Mouse (Mus musculus) thymus, postnatal 36 days (tissue): Measurements from ENCODE around the gene Vac14.
"Not testable (repeated sequence)": the region's sequence is repeated elsewhere in the genome, so short reads cannot be mapped to it uniquely, and the experiment has no call there.

Source experiments
- DNase-seq, 2 experiments: peaks; one replicate each; pipeline ENCODE4 v3.0.0; 2022; ENCODE audit warnings: mixed read lengths in 2 of 2

Gene Vac14

GRCm38 (mm10) chr8:110650838-110651237 is 32.5 kb downstream of the Vac14 start:
- no peak for DNase-seq

- DNase-seq, result no peak
Observed at GRCm38 (mm10) chr8:110651847-110652246, 33.5 kb downstream of the Vac14 start.

GRCm38 (mm10) chr8:110654075-110655060 is 36.0 kb downstream of the Vac14 start:
- no peak for DNase-seq

DNA sequence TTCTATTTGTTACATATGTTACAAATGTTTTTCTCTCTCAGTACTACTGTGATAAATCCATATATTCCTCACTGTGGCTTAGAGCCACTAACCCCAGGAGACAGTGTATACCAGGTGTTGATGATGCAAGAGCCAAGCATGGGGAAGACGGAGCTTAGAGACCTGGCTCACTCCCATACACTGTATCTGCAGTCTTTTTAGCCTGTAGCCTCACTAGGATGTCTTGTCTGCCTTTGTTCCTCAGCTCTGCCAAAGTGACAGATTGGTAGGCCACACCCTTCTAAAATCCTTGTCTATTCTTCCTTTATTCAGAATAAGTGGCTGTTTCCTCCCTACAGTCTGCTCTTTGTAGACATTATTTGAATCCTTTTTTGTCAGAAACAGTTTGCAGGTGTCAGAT is 37.4 kb downstream of the Vac14 start:
- no peak for DNase-seq

DNA sequence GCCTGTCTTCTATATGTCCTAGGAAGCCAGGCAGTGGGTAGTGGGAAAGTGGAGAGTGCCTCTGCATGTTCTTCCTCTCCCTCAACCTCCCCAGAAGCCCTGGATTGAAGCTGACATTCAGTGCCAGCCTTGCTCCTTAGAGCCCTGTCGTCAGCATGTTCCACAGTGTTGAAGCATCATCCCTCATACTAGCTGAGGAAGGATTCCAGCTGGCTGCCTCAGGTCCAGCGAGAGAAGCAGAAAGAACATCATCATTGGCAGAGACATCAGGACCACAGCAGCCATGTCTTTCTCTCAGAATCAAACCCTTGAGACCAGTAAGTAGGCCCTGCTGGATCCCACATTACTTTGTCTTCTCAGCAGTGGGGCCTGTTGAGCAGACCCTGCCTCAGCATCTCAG is 39.3 kb downstream of the Vac14 start:
- DNase-seq, result no peak

- no peak for DNase-seq
Observed at GRCm38 (mm10) chr8:110660121-110660520, 41.7 kb downstream of the Vac14 start.

DNA sequence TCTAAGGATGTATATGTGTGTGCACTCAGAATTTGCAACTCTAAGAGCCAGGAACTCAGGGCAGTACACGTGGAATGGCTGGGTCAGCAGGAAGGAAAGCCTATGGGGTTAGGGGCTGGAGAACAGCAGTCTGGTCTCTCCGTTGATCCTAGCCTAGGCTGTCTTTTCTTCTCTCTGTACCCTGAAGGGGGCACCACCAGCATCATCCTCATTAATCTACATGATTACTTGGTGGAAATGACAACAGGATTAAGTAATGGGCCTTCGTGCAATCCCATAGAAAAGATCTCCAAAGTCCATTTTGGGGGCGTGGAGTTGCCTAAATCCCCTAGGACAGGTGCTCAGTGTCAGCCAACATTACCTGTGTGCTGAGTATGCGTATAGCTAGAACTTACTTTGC is 44.2 kb downstream of the Vac14 start:
- DNase-seq, result no peak

DNA sequence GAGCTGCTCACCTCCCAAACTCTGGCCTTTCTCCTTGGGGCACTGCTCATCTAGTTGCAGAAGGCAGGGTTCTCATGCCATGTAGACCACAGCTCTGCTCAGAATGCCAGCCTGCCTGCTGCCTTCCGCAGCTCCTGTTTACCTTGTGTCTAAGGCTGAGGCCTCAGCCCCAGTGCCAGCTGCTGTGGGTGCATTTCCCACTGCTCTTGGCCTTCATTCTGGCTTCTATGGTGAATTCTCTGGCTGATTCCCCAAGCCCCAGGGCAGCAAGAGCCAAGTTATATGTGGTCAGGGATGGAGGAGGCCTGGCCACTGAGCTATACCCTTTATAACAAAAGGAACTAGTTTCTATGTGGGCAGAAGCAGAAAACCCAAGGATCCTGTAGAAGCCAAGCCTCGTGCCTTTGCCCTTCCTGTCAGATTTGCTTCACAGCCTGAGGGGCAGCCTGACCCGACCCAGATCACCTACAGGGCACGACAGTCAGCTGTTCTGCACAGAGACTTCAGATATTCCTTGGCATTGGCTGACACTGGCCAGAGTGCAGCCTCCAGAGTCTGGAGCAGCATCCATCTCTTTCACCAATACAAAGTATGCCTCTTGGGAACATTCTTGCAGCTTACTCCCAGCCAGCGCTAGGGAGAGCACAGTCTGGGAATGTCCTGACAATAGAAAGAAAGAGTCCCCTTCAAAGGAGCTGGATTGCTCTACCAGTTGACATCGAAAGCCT is 44.8 kb downstream of the Vac14 start:
- DNase-seq, result no peak

GRCm38 (mm10) chr8:110664202-110664896 is 46.0 kb downstream of the Vac14 start:
- no peak for DNase-seq

GRCm38 (mm10) chr8:110665000-110665399 is 46.6 kb downstream of the Vac14 start:
- no peak for DNase-seq

- not testable (repeated sequence) for DNase-seq
Observed at GRCm38 (mm10) chr8:110667590-110668177, 49.3 kb downstream of the Vac14 start.

DNA sequence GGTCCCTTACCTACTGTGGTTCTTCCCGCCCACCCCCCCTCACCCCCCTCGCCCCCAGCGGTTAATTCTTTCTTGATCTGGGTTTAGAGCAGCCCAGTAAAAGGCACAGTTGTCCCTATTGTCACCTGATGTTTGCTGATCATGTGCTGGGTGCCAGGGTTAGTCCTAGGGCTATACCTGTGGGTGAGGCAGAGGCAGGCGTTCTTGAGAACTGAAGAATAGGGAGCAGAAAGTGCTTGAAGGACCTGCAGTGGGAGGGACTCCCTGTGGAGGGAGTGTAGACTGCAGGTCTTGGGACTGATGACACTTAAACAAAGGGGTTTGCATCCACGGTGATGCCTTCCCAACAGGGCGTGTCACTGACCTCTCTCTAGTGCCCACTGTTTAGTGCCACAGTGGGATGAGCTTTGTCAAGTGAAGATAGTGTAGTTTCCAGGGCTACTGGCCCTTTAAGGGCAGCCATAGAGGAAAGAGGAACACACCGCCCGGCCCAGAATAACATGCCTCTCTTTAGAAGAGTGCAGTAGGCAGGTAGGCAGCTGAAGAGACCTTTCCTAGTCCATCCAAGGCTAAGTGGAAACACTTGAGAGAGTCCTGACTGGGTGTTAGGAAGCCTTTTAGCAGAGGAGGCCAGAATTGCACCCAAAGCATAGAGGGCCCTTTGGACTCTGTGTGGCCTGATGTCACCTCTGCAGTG is 51.7 kb downstream of the Vac14 start:
- DNase-seq, result no peak

DNA sequence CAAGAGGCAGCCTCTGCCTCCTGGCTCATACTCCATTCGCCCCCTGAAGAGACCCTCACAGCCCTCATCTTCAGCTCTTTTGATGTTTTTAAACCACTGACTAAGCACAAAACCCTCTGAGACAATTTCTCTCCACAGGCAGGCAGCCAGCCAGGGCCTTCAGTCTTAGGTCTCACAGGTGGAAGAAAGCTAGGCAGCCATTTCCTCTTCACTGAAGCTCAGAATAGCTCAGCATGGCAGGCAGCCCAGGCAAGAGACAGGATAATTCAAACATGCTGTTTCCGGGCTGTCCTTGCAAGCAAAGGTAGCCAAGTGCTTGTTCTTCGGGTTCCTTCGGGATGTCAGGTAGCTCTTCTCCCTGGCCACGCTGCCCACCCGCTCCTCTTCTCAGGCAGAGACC is 52.9 kb downstream of the Vac14 start:
- no peak for DNase-seq

- DNase-seq, result no peak
Observed at GRCm38 (mm10) chr8:110672133-110672532, 53.7 kb downstream of the Vac14 start.

- no peak for DNase-seq
Observed at GRCm38 (mm10) chr8:110673168-110673567, 54.8 kb downstream of the Vac14 start.

DNA sequence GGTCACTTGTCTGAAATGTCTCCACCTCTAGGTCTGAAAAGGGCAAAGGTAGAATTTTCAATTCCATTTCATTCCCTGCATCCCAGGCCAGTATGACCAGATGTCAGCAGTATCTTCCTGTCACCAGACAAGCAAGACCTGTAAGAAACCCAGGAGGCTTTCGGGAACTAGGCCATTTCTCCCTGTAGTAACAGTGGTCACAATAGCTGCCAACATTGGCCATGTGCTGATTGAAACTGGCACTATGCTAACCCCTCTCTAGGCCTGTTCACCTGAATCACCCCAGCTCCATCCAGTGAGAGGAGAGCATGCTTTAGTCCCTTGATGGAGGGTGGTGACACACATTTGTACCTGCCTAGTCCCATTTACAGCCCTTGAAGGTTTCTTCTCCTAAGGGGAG is 56.2 kb downstream of the Vac14 start:
- DNase-seq, result no peak

GRCm38 (mm10) chr8:110676702-110677101 is 58.3 kb downstream of the Vac14 start:
- no peak for DNase-seq

DNA sequence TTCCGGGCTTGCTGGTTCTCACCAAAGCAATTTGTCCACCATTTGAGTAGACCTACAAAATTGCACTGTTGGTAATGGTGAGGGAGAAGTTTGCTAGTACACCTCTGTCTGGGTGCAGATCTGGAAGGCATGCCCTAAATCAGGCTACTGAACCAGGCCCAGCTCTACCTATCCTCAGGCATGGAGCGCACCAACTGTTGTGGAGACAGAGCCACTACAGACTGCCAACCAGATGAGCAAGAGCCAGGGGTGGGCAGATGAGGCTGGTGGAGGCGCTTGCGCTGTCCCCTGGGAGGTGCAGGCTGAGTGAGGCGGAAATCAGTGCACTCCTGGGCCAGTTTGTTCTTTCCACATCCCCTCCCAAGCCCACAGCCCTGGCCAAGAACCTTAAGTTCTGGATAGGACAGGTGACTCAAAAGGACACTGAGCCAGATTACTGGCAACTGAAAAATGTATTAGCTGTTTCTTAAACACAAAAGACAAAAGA is 58.8 kb downstream of the Vac14 start:
- no peak for DNase-seq

- DNase-seq, result no peak
Observed at GRCm38 (mm10) chr8:110678989-110679388, 60.6 kb downstream of the Vac14 start.

DNA sequence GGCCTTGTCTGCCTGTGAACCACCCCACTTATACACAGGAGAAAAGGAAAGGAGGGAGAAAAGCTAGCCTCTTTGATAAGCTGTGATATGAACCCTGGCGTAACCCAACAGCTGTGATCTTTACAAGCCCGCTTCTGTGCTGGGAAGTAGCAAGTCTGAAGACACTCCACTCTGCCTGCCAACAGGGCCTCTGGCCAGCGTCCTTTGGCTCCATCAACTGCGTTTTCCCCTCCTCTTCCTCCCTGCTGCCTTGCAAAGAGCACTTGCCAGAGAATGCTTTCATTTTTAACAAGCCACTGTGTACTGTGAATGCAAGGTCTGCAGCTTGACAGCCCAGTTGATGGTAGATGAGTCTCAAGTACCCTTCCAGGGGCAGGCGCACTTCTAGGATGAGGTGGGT is 69.3 kb downstream of the Vac14 start:
- no peak for DNase-seq

DNA sequence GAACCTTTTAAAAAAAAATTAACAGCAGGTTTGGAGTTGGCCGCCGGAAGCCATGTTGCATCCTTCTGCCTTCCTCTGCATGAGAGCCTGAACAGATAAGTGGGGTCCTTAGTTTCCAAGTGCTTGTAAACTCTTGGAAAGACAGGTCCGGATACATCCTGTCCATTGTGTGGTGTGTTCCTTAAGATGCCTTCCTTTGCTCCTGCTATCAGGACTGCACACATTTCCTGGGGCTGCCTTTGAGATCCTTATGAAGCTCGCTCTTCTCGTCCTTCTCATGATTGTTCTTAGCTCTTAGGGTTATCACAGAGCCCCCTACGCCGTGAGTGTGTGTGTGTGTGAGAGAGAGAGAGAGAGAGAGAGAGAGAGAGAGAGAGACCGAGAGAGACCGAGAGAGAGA is 71.6 kb downstream of the Vac14 start:
- no peak for DNase-seq

- DNase-seq, result no peak
Observed at GRCm38 (mm10) chr8:110694226-110694625, 75.8 kb downstream of the Vac14 start.
